Mouse (Mus musculus): Measurements from ENCODE around the gene Tm6sf1. TPM values are rescaled to one million over a fixed set of nuclear protein-coding genes. Genes with fewer than 3 reads are reported as not detected.

Tm6sf1 gene
- total and polyA plus RNA-seq, 3 experiments, result 0.28 to 0.93 (median 0.57) TPM

DNA sequence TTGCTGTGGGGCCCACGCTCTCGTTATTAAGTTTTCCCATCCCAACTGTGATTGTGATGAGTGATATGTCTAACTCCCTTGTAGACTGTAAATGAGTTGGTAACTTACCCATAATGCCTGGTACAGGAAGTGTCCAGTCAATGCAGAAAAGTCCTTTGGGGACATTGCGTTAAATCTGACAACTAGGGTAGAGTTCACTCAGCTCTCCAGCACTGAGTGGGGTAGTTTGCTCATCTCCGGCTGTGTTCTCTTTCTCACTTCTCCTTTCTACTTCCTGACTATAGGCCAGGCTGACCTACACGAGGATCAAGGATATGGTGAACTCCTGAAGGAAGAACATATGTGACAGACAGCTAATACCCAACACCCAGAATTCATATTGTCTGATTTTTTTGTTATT, 9.6 kb upstream of the Tm6sf1 start (continued):
- TF ChIP-seq RCOR1 (conservative IDR thresholded peaks at IDR 0.05; ENCODE audit: low read depth, low read length), result peak; percentile 94
- TF ChIP-seq USF2 (conservative IDR thresholded peaks at IDR 0.05; ENCODE audit: low read depth, low read length), result no peak
- TF ChIP-seq E2F4 (IDR thresholded peaks at IDR 0.05; ENCODE audit: insufficient replicate concordance, low read depth, low read length), result no peak
- peak; percentile 84 for TF ChIP-seq JUN (IDR thresholded peaks at IDR 0.05; ENCODE audit: insufficient read depth, low read depth, low read length)
- 0 out of 2 replicates have a peak, but pooled peaks have one; percentile 36 for TF ChIP-seq KAT2A (IDR thresholded peaks at IDR 0.05; ENCODE audit: insufficient replicate concordance, low read length)
- TF ChIP-seq MEF2A (IDR thresholded peaks at IDR 0.05; ENCODE audit: borderline replicate concordance, low read depth, low read length), result peak; percentile 85
- TF ChIP-seq BHLHE40 (IDR thresholded peaks at IDR 0.05; ENCODE audit: low read depth, low read length), result peak; percentile 57
- peak; percentile 85 for TF ChIP-seq ELF1 (IDR thresholded peaks at IDR 0.05; ENCODE audit: low read depth, low read length)

DNA sequence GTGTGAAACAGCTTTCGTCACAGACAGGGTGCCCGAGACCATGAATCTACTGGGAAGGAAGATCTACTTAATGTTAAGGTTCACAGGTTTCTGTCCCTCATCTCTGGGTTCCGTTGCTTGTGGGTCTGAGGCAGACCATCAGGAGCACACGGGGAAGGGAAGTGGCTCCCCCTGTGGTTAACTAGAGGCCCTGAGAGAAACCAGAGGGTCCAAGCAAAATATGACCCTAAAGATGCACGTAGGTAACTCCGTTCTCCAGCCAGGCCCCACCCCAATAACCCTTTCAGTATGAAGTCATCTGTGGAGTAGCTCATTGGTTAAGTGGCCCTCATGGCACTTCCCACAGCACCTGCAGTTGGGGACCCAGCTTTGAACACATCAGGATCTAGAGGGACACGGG, 9.2 kb upstream of the Tm6sf1 start:
- H3K79me2 ChIP-seq (replicated peaks; ENCODE audit: control insufficient read depth, extremely low read depth, insufficient read depth, poor library complexity, severe bottlenecking), result no peaks in the 10 kb centered on the region
- TF ChIP-seq POLR2AphosphoS2 (IDR thresholded peaks at IDR 0.05; ENCODE audit: low read depth, low read length) (no peak), GABPA (IDR thresholded peaks at IDR 0.05; ENCODE audit: insufficient replicate concordance, low read depth, low read length) (no peak), NELFE (IDR thresholded peaks at IDR 0.05; ENCODE audit: low read depth, low read length) (no peak), ZNF384 (IDR thresholded peaks at IDR 0.05; ENCODE audit: low read depth, low read length) (no peak), RAD21 (IDR thresholded peaks at IDR 0.05; ENCODE audit: low read depth, low read length) (peak; percentile 21), CTCF (conservative IDR thresholded peaks at IDR 0.05 in 1 of 2, IDR thresholded peaks at IDR 0.05 in 1 of 2; ENCODE audit: low read depth in 2 of 2, low read length in 2 of 2) (peak in 1 of 2 experiments; percentile 48; a peak in 2 of 4 replicates), JUN (IDR thresholded peaks at IDR 0.05; ENCODE audit: insufficient read depth, low read depth, low read length) (peak; percentile 74), POLR2A (IDR thresholded peaks at IDR 0.05; ENCODE audit: low read depth, low read length) (peak; percentile 8; the same call in 1 of the 2 replicates), JUND (conservative IDR thresholded peaks at IDR 0.05; ENCODE audit: low read depth, low read length) (no peak), MAZ (IDR thresholded peaks at IDR 0.05; ENCODE audit: low read depth, low read length) (no peak)
- H3K27me3 ChIP-seq (replicated peaks), result no peaks in the 10 kb centered on the region
- DNase-seq (ENCODE audit: extremely low read depth), result peak; percentile 70
- H3K27ac ChIP-seq (ENCODE audit: insufficient read depth, low read depth), result peak overlapping the region; percentile 64; the same call in 1 of the 2 replicates
- peak overlapping the region; percentile 92 for H3K4me2 ChIP-seq (ENCODE audit: insufficient read depth, low read depth, poor library complexity, severe bottlenecking)
- in situ Hi-C loops (cut with MboI; ENCODE audit: low pct_ligation_motif_present, low pct_unique_long_range_greater_than_20kb, low sequenced_read_pairs) (no loop called here), dilution Hi-C loops (cut with MboI; ENCODE audit: extremely low pct_ligation_motif_present, extremely low pct_unique_long_range_greater_than_20kb, low sequenced_read_pairs) (no loop called here)
- no peak overlapping the region for H3K9ac ChIP-seq (ENCODE audit: insufficient read depth, low read depth)
- no peak overlapping the region for H3K4me3 ChIP-seq (replicated peaks in 1 of 3; ENCODE audit: low read depth in 2 of 3, low read length in 2 of 3, poor library complexity in 1 of 3)
- no peaks in the 10 kb centered on the region for H3K9me3 ChIP-seq (replicated peaks; ENCODE audit: low read length)
- peaks cover 4 to 25% of the 10 kb centered on the region in 2 experiments for H3K4me1 ChIP-seq (ENCODE audit: control insufficient read depth in 1 of 2, insufficient read depth in 2 of 2)
- no peaks in the 10 kb centered on the region for H3K36me3 ChIP-seq (replicated peaks in 1 of 2; ENCODE audit: control insufficient read depth in 1 of 2, insufficient read depth in 1 of 2, low read length in 1 of 2)

DNA sequence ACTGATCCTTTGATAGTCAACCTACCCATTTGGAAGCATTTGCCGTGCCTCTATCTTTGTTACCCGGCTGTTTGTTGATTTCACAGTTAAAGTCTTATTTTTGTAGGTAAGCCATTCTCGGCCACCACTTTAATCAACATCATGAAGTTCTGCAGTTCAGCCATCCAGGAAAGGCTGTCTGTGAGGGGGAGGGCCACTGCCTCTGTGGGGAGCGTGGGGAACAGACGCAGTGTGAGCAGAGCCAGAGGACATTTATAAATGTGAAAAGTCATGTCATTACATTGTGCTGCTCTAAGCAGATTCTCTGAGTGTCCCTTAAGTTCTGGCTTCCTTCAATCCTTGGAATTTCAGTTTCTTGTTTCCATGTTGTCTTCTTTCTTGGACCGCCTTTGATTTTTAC, 8.6 kb upstream of the Tm6sf1 start:
- Histone ChIP-seq H3K27ac (ENCODE audit: insufficient read depth, low read depth) (no peak overlapping the region; the same call in 1 of the 2 replicates), H3K27me3 (replicated peaks) (no peaks in the 10 kb centered on the region), H3K9ac (ENCODE audit: insufficient read depth, low read depth) (no peak overlapping the region), H3K79me2 (replicated peaks; ENCODE audit: control insufficient read depth, extremely low read depth, insufficient read depth, poor library complexity, severe bottlenecking) (no peaks in the 10 kb centered on the region), H3K4me3 (replicated peaks in 1 of 3; ENCODE audit: low read depth in 2 of 3, low read length in 2 of 3, poor library complexity in 1 of 3) (no peak overlapping the region), H3K4me2 (ENCODE audit: insufficient read depth, low read depth, poor library complexity, severe bottlenecking) (no peak overlapping the region), H3K9me3 (replicated peaks; ENCODE audit: low read length) (no peaks in the 10 kb centered on the region), H3K36me3 (replicated peaks in 1 of 2; ENCODE audit: control insufficient read depth in 1 of 2, insufficient read depth in 1 of 2, low read length in 1 of 2) (no peaks in the 10 kb centered on the region), H3K4me1 (ENCODE audit: control insufficient read depth in 1 of 2, insufficient read depth in 2 of 2) (peaks cover 4 to 25% of the 10 kb centered on the region in 2 experiments)
- DNase-seq (ENCODE audit: extremely low read depth), result no peak
- dilution Hi-C loops (cut with MboI; ENCODE audit: extremely low pct_ligation_motif_present, extremely low pct_unique_long_range_greater_than_20kb, low sequenced_read_pairs) (no loop called here), in situ Hi-C loops (cut with MboI; ENCODE audit: low pct_ligation_motif_present, low pct_unique_long_range_greater_than_20kb, low sequenced_read_pairs) (no loop called here)
- TF ChIP-seq MAFK (IDR thresholded peaks at IDR 0.05; ENCODE audit: insufficient replicate concordance, low read length) (no peak), MYC (IDR thresholded peaks at IDR 0.05; ENCODE audit: low read depth, low read length) (no peak), USF1 (IDR thresholded peaks at IDR 0.05; ENCODE audit: low read depth, low read length) (no peak), UBTF (IDR thresholded peaks at IDR 0.05; ENCODE audit: low read depth, low read length) (no peak), HCFC1 (IDR thresholded peaks at IDR 0.05; ENCODE audit: low read depth, low read length) (no peak), ETS1 (conservative IDR thresholded peaks at IDR 0.05; ENCODE audit: low read depth, low read length) (no peak), KAT2A (IDR thresholded peaks at IDR 0.05; ENCODE audit: insufficient replicate concordance, low read length) (no peak), GABPA (IDR thresholded peaks at IDR 0.05; ENCODE audit: insufficient replicate concordance, low read depth, low read length) (no peak), MXI1 (IDR thresholded peaks at IDR 0.05; ENCODE audit: low read depth, low read length) (no peak), CTCF (conservative IDR thresholded peaks at IDR 0.05 in 1 of 2, IDR thresholded peaks at IDR 0.05 in 1 of 2; ENCODE audit: low read depth in 2 of 2, low read length in 2 of 2) (no peak), ZC3H11A (IDR thresholded peaks at IDR 0.05; ENCODE audit: low read depth, low read length) (no peak)

Measured in CH12.LX (cell line).